Mouse (Mus musculus) heart, embryonic 16.5 days (tissue): Measurements from ENCODE around the gene Cers5. TPM values are rescaled to one million over a fixed set of nuclear protein-coding genes. Genes with fewer than 3 reads are reported as not detected.
"Not testable (repeated sequence)": the region's sequence is repeated elsewhere in the genome, so short reads cannot be mapped to it uniquely, and the experiment has no call there.

ENCODE experiments used
- ATAC-seq: fragments of 200-750 bp; cut with Nextera tagmentation; replicated peaks from 2 replicates; pipeline ENCODE4 v1.8.0; 2017; ENCODE audit warnings: moderate number of reproducible peaks; ENCODE audit not compliant: insufficient read depth, low FRiP score; ENCODE audit errors: extremely low read depth
- H3K27ac ChIP-seq: fragments of 300-500 bp; sonication (generic); 2 replicates; pipeline ENCODE4 v1.5.1; 2014; ENCODE audit warnings: mild to moderate bottlenecking, low read length, control low read depth, moderate library complexity
- H3K27me3 ChIP-seq: fragments of 300-500 bp; sonication (generic); 2 replicates; pipeline ENCODE4 v1.6.1; 2014; ENCODE audit warnings: low read length, mixed read lengths; ENCODE audit not compliant: control insufficient read depth, insufficient read depth
- H3K36me3 ChIP-seq: fragments of 300-500 bp; sonication (generic); 2 replicates; pipeline ENCODE4 v1.6.1; 2014; ENCODE audit not compliant: control insufficient read depth, insufficient read depth
- H3K4me1 ChIP-seq: fragments of 300-500 bp; sonication (generic); 2 replicates; pipeline ENCODE4 v1.6.1; 2014; ENCODE audit warnings: low read length, mixed read lengths; ENCODE audit not compliant: control insufficient read depth, insufficient read depth
- H3K4me2 ChIP-seq: fragments of 300-500 bp; sonication (generic); 2 replicates; pipeline ENCODE4 v1.6.1; 2014; ENCODE audit warnings: low read depth, mild to moderate bottlenecking, control low read depth, low read length
- H3K4me3 ChIP-seq: fragments of 300-500 bp; sonication (generic); 2 replicates; pipeline ENCODE4 v1.5.1; 2014; ENCODE audit warnings: mild to moderate bottlenecking, control low read depth, low read length
- H3K9ac ChIP-seq: fragments of 300-500 bp; sonication (generic); 2 replicates; pipeline ENCODE4 v1.6.1; 2014; ENCODE audit warnings: low read length, control low read depth
- H3K9me3 ChIP-seq: fragments of 300-500 bp; sonication (generic); replicated peaks from 2 replicates; pipeline ENCODE4 v1.6.1; 2016; ENCODE audit warnings: low read length; ENCODE audit not compliant: control insufficient read depth
- WGBS: fragments of 180-500 bp; shearing (Covaris S2); extraction: QIAGEN DNeasy Blood & Tissue Kit; methylation state at CpG from one replicate; pipeline ENCODE4 v1.1.7; 2014; 5-methylcytosine and 5-hydroxymethylcytosine counted together
- polyA plus RNA-seq: library from polyadenylated mRNA; unstranded; fragments of >200 nt; fragmentation: Nextera tagmentation; extraction: Ambion mirVana; gene quantifications from 2 replicates; pipeline ENCODE4 v1.2.1, GENCODE M21; 2015

Cers5 gene
- polyA plus RNA-seq, 1 experiment from 2014 or later = 50.7 TPM

- no peaks in the 10 kb centered on the region for H3K27me3 ChIP-seq
- peaks cover 6% of the 10 kb centered on the region for H3K9me3 ChIP-seq
- H3K36me3 ChIP-seq = peaks cover 38% of the 10 kb centered on the region
- no peak overlapping the region for H3K9ac ChIP-seq
- no peak overlapping the region for H3K27ac ChIP-seq
- WGBS = 95% methylated on average over 5 of the region's 5 CpGs
- no peak overlapping the region for H3K4me2 ChIP-seq
- no peak for ATAC-seq
- H3K4me3 ChIP-seq = no peak overlapping the region
- H3K4me1 ChIP-seq = no peaks in the 10 kb centered on the region
Observed at GRCm38 (mm10) chr15:99733186-99733585, 39.5 kb downstream of the Cers5 start.

GRCm38 (mm10) chr15:99731678-99732077 is 41.0 kb downstream of the Cers5 start:
- Histone ChIP-seq H3K4me3 (no peak overlapping the region), H3K9me3 (peaks cover 6% of the 10 kb centered on the region), H3K4me1 (peaks cover 1% of the 10 kb centered on the region), H3K9ac (no peak overlapping the region), H3K36me3 (peaks cover 39% of the 10 kb centered on the region), H3K4me2 (no peak overlapping the region), H3K27ac (no peak overlapping the region), H3K27me3 (no peaks in the 10 kb centered on the region)
- ATAC-seq = no peak
- WGBS = 90% methylated on average over 3 of the region's 3 CpGs

- Histone ChIP-seq H3K4me2 (no peak overlapping the region), H3K4me3 (no peak overlapping the region), H3K4me1 (peaks cover 5% of the 10 kb centered on the region), H3K36me3 (peaks cover 38% of the 10 kb centered on the region), H3K9ac (no peak overlapping the region), H3K27ac (no peak overlapping the region), H3K9me3 (peaks cover 6% of the 10 kb centered on the region), H3K27me3 (no peaks in the 10 kb centered on the region)
- no peak for ATAC-seq
- 92% methylated on average over 2 of the region's 2 CpGs for WGBS
Observed at GRCm38 (mm10) chr15:99731167-99731566, 41.5 kb downstream of the Cers5 start.

GRCm38 (mm10) chr15:99729056-99729783 is 43.5 kb downstream of the Cers5 start:
- H3K4me3 ChIP-seq = no peak overlapping the region
- H3K4me2 ChIP-seq = no peak overlapping the region
- H3K36me3 ChIP-seq = peaks cover 28% of the 10 kb centered on the region
- no peak overlapping the region for H3K9ac ChIP-seq
- no peak overlapping the region for H3K27ac ChIP-seq
- H3K27me3 ChIP-seq = no peaks in the 10 kb centered on the region
- 98% methylated on average over 3 of the region's 4 CpGs for WGBS
- ATAC-seq = no peak
- H3K4me1 ChIP-seq = peaks cover 10% of the 10 kb centered on the region
- peaks cover 6% of the 10 kb centered on the region for H3K9me3 ChIP-seq

GRCm38 (mm10) chr15:99728211-99728610 is 44.5 kb downstream of the Cers5 start:
- Histone ChIP-seq H3K27ac (no peak overlapping the region), H3K27me3 (no peaks in the 10 kb centered on the region), H3K4me1 (peaks cover 20% of the 10 kb centered on the region), H3K36me3 (peaks cover 28% of the 10 kb centered on the region), H3K4me2 (no peak overlapping the region), H3K4me3 (no peak overlapping the region), H3K9ac (no peak overlapping the region), H3K9me3 (peaks cover 6% of the 10 kb centered on the region)
- 95% methylated on average over 5 of the region's 5 CpGs for WGBS
- no peak for ATAC-seq

GRCm38 (mm10) chr15:99727525-99727924 is 45.2 kb downstream of the Cers5 start:
- no peak for ATAC-seq
- Histone ChIP-seq H3K27ac (no peak overlapping the region), H3K9me3 (peaks cover 6% of the 10 kb centered on the region), H3K4me3 (no peak overlapping the region), H3K4me1 (peaks cover 27% of the 10 kb centered on the region), H3K36me3 (peaks cover 25% of the 10 kb centered on the region), H3K4me2 (no peak overlapping the region), H3K27me3 (no peaks in the 10 kb centered on the region), H3K9ac (no peak overlapping the region)
- 95% methylated on average over 12 of the region's 12 CpGs for WGBS

- not testable (repeated sequence) for H3K27ac ChIP-seq, H3K27me3 ChIP-seq, ATAC-seq, H3K9me3 ChIP-seq, H3K4me3 ChIP-seq, H3K9ac ChIP-seq
- Histone ChIP-seq H3K36me3 (peaks cover 25% of the 10 kb centered on the region), H3K4me1 (peaks cover 30% of the 10 kb centered on the region), H3K4me2 (peak overlapping the region; percentile 80; the same call in 1 of the 2 replicates)
- 85% methylated on average over 4 of the region's 5 CpGs for WGBS
Observed at GRCm38 (mm10) chr15:99727039-99727438, 45.6 kb downstream of the Cers5 start.

GRCm38 (mm10) chr15:99726549-99726948 is 46.1 kb downstream of the Cers5 start:
- Histone ChIP-seq H3K27me3 (no peaks in the 10 kb centered on the region), H3K4me1 (peaks cover 30% of the 10 kb centered on the region), H3K27ac (no peak overlapping the region), H3K9ac (peak overlapping the region; percentile 96), H3K36me3 (peaks cover 25% of the 10 kb centered on the region), H3K4me3 (peak overlapping the region; percentile 87), H3K4me2 (peak overlapping the region; percentile 80), H3K9me3 (peaks cover 6% of the 10 kb centered on the region)
- no peak for ATAC-seq
- 62% methylated on average over 2 of the region's 2 CpGs for WGBS

- peak; percentile 91 for ATAC-seq
- under 1% methylated on average over 67 of the region's 68 CpGs for WGBS
Observed at GRCm38 (mm10) chr15:99725341-99726155, 47.1 kb downstream of the Cers5 start, which contains the start of gene Cox14. TSS of gene Cox14 (plus strand) at chr15:99725618.

More at GRCm38 (mm10) chr15:99725341-99726155, 47.1 kb downstream of the Cers5 start, which contains the start of gene Cox14:
- Histone ChIP-seq H3K4me3 (peak within 1 kb of the TSS; percentile 87), H3K36me3 (peaks cover 25% of the 10 kb centered on the region), H3K4me2 (peak within 1 kb of the TSS; percentile 80), H3K27me3 (no peaks in the 10 kb centered on the region), H3K27ac (peak within 1 kb of the TSS; percentile 97), H3K9me3 (peaks cover 6% of the 10 kb centered on the region), H3K4me1 (peaks cover 30% of the 10 kb centered on the region), H3K9ac (peak within 1 kb of the TSS; percentile 96)
